Mouse (Mus musculus) mammary gland, adult 2 months (tissue): ENCODE results near the gene Slit3. TPM values are rescaled to one million over a fixed set of nuclear protein-coding genes. Genes with fewer than 3 reads are reported as not detected.

Experiments
- polyA plus RNA-seq: library from polyadenylated mRNA; depleted of rRNA; stranded (reverse); fragments of >200 nt; gene quantifications from 2 replicates; pipeline ENCODE4 v1.2.3, GENCODE M21; 2012; ENCODE audit warnings: low replicate concordance; rRNA removed

Slit3 gene
- polyA plus RNA-seq: 62.7 and 78.9 TPM in 2 replicates

DNA sequence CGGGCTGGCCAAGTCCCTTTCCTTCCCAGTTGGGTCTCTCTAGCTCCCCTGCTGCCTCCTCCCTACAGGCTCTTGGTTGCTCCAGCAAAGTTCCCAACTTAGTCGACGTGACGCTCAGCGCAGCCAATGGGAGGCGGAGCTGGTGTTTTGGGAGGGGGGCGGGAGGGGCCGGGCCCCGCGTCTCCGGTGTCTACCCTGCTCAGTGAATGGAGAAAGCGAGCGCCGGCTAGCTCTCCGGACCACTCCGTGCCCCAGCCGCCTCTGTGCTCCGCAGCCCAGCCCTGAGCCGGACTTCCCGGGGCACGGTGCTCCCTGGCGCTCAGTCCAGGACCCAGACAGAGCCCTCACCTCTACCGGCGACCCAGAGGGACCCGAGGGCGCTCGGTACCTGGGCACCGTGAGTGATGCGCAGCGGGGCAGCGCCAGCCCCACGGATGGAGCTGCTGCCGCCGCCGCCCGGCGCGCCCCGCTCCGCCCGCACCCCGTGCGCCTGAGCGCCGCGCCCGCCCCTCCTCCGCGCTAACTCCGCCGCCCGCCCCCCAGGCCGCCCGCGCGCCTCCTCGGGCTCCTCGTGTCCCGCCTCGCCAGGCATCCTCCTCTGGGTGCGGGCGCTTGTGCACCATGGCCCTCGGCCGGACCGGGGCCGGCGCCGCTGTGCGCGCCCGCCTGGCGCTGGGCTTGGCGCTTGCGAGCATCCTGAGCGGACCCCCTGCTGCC is at the start of gene Slit3:
TSS of gene Slit3 (plus strand) at position 331 of the 717 bp plus-strand sequence.

